Mouse (Mus musculus): ENCODE data around the gene E2f3.

Gene E2f3

DNA sequence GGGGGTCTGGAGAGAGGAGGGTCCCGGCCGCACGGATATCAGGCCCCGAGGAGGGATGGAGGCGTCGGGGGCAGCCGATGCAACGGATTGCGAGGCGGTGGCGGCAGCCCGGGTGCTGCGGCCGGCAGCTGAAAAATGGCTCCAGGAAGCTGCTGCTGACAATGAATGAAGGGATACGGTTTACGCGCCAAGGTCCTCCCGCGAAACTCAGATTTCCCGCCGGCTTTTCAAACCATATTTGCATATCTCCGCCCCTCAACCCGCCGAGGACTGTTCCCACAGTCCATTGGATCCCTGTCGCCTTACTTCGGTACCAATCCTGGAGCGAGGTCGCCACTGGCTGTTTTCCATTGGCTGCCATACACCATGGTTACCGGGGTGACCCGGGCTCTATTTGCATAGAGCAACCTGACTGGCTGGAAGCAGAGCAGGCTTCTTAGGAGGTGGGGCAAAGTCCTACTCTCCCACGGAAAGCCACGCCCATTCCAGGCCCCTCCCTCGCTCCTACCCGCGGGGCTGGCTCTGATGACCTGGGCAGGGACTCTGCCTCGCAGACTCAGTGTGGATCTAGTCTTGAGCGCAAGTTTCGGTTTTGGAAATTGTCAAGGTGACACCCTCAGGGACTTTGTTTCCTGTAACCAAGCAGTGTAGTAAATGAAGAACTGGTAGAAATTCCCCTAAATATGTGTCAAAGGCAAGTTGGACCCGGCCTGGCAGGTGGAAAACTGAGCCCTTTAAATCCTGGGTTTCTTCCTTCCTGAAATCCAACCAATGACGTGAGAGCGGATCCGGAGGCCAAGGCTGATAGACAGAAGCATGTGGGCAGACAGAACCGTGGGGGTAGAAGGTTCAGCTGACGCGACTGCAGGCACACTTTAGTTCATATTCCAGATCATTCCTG lies at the start of gene E2f3:
Gene E2f3, minus strand, starts transcription at position 209 of the 901 bp plus-strand sequence.
- DNase-seq (ENCODE audit: low spot score in 2 of 2) = peak; percentile 99

DNA sequence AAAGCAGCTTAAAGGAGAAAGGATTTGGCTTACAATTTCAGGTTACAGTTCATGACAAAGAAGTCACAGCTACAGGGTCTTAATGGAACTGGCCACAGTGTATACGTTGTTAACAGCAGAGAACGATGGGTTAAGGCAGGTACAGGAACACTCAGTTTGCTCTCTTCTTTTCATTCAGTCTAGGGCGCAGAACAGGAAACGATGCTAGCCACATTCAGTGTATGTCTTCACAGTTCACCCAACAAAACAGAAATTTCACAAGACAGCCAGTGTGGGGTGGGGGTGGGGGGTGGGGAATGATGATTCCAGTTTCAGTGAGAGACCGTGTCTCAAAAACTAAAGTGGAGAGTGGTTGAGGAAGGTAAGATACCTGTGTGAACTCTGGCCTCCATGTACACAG lies 48.7 kb upstream of the E2f3 start:
- no peak for DNase-seq (ENCODE audit: low spot score in 2 of 2)

DNA sequence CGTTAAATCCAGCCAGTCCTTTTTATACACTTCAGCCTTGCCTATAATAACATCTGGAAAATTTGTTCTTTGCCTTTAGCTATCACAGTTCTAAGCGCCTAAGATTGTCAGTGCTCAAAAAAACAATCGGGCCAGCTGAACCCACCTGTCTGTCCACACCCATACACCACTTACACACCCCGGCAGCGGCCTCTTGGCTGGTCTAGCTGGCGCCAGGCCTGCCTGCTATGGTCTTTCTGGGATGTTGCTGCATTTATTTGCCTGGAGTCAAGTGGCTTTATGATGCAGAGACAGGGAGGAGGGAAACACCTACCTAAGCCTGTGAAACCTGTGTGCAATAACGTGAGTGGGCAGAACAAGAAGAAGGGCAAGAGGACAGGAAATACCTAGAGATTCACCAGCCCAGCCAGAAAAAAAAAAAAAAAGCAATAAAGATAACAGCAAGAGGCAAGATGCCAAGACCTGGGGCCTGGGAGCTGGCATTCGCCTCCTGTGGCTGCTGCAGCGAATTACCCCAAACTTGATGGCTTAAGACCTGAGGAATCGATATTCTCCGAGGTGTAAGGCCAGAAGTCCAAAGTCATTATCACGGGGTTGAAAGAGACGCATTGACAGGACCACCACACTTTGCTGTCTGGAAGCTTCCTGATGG lies 45.9 kb upstream of the E2f3 start:
- no peak for DNase-seq (ENCODE audit: low spot score in 2 of 2)

DNA sequence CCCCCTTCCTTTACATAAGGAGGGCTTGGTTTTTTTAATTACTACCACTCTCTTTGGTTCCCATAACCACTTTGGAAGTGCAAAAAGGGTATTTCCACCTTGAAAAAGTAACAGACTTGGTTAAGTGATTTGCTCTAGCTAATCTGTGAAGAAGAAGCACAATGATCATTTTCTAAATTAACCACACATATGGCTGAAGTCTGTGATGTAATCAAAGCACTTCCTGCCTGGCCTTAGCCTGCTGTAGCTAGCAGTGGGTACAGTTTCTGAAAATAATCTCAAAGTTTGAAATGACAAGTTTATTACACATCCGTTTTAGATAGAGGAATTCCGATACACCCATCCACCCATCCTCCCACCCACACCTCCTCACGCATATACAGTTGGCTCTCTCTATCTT lies 42.0 kb upstream of the E2f3 start:
- no peak for DNase-seq (ENCODE audit: low spot score in 2 of 2)

DNA sequence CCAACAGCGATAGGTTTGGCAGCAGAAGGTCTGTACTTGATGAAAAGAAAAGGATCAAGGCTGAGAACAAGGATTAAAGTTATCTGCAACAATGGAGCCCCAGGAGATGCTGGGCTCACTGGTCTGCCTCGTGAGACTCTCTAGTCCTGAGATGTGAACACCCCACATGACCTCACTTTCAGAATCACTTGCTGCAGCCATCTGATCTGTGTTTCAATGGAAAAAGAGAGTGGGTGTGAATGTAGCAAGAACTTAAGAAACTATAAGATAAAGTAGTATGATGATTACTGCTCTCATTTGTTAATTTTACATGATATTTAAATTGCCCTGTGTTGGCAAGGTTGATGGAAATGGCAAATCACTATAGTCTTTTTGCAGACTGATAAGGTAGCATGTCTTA lies 36.6 kb upstream of the E2f3 start:
- DNase-seq (ENCODE audit: low spot score in 2 of 2) = no peak

DNA sequence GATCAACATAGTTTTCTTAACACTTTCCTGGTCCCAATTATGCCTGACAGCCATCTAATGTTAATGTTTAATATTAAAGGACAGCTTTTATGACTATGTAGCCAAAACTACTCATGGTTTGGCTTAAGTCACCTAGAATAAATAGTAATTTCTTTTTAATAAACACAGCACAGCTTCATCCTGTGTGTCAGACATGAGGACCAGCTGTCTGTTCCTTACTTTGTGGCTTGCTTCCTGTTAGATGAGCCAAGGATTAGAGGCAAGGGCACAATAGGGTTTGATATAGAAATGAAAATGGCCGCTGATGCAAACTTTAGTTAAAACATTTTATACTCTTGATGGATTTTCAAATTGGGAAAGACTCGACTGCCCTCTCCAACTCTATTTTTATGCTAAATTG lies 32.7 kb upstream of the E2f3 start:
- no peak for DNase-seq (ENCODE audit: low spot score in 2 of 2)

DNA sequence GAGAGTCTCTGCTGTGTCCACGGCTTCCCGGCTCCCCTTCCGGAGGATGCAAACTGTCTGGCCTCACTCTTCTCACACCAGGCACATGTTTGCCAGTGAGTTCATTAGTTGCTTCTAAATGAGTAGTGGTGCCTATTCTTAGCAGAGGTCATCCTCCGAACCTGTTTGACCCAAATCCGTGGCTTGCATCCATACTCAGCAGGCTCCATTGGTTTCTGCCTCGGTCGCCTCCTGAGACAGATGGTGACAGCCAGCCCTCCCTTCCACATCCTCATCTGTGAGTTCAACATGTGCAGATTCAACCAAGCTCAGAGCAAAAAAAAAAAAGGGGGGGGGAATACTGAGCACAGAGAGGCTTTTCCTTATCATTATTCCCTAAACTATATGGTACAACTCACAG lies 31.7 kb upstream of the E2f3 start:
- DNase-seq (ENCODE audit: low spot score in 2 of 2) = no peak

DNA sequence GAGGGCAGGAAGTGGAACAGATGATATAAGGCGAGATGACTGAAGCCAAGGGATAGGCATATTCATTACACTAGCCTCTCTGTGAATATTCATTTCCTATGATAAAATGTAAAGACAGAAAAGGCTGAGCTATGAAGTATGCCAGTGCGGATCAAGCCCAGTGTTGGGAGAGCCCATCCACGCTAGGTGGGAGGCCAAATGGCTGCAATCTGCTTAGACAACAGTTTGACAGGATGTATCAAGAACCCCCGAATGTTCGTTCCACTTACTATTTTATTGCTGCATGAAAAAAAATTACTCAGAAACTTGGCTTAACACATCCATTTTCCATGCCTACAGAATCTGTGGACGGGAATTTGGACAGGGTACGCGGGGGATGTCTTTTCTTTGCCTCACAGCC lies 28.7 kb upstream of the E2f3 start:
- DNase-seq (ENCODE audit: low spot score in 2 of 2) = no peak

DNA sequence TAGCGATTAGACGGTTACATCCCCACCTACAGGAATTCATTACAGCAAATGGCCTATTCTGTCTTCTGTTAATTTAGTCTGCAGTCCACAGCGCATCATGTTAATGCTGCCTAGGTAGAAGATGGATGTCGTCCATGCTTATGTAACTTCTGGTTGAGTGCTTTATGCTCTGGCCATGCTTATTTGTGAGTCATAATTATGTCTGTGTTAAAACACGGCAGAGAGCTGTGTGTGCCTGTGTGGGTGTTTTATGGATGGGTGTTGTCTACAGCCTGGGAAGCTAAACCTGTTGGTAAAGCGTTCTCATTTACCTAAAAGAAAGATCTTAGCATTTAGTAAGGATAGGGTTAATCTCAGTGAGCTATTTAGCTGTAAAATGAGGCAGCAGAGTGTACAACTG lies 26.4 kb upstream of the E2f3 start:
- DNase-seq (ENCODE audit: low spot score in 2 of 2) = no peak

DNA sequence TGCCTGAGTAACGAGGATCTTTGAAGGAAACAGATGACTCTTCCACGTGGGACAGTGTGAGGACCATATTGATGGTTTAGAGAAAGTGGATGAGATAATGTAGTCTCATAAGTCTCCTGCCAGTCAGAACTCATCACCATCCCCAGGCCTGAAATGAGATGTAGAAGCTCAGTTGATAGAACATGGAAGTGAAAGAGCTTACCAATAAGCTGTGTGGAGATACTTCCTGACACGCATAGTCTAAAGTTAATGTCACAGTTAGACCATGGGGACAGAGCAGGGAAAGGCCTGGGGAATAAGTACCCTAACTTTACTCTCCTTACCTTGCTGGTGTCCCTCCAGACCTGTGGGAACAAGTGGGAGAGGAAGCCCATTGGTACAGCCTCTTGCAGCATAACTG lies 22.9 kb upstream of the E2f3 start:
- DNase-seq (ENCODE audit: low spot score in 2 of 2) = no peak

DNA sequence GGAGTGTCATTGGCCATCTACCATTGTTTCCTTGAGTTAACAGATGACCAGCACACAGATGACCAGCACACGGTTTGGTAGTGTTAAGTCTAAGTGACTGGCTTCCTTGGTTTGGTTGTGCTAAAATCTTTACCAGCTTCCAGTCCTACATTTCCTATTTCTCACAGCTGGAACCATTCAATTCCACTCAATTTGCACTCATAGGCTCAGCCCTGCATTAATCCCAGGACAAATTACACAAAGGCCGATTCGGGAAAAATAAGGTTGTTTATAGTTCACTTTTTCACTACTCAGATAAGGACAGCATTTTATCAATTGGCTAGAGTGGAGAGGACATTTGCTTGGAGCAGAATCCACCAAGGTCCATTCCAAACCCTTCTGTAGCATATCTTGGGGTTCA lies 19.6 kb upstream of the E2f3 start:
- no peak for DNase-seq (ENCODE audit: low spot score in 2 of 2)

DNA sequence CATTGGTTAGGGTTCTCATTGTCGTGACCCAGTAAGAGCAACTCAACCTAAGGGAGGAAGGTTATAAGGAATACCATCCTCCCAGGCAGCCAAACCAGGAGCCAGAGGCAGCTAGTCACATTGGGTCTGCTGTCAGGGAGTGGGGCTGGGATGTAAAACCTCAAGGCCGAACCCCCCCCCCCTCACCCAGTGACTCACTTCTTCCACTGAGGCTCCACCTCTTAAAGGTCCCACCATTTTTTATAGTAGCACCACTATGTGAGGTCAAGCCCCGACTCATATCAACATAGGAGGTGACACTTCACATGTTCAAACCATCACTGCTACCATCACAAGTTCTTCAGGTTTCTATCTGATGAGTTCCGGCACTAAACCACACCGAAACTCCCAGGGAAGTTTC lies 19.0 kb upstream of the E2f3 start:
- DNase-seq (ENCODE audit: low spot score in 2 of 2) = no peak

DNA sequence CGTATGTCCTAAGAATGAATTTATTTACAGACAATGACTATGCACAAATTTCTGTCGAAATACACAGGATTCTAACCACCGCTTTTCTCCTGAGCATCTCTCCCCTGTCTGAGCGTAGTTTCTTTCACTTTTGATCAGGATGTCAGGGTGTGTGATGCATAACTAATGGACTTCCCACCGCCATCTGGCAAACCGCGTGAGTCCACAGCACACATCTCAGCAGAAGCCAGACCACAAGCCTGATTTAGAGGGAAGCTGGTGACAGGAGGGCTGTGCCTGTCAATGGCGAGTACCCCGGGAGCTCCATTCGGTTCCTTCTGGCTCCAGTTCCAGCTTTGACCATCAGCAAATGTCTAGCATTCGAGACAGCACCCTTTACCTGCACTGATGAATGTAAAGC lies 17.3 kb upstream of the E2f3 start:
- DNase-seq (ENCODE audit: low spot score in 2 of 2) = no peak

DNA sequence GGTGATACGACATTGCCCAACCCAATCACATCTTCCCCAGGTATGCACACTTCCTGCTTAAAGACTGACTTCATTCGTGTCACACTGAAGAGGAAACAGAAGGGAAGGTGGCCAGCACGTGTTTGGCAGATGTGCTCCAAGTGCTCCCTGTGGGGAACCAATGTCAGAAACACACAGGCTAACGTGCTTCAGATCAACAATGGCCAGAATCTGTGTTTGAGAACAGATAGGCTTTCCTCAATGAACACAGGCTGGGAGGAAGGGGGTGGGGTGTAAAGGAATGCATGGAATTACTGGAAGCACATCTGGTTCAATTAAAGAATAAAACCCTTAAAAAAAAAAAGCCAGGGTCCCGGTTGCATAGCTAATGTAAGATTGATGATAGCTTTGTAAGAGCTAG lies 15.2 kb upstream of the E2f3 start:
- DNase-seq (ENCODE audit: low spot score in 2 of 2) = no peak

DNA sequence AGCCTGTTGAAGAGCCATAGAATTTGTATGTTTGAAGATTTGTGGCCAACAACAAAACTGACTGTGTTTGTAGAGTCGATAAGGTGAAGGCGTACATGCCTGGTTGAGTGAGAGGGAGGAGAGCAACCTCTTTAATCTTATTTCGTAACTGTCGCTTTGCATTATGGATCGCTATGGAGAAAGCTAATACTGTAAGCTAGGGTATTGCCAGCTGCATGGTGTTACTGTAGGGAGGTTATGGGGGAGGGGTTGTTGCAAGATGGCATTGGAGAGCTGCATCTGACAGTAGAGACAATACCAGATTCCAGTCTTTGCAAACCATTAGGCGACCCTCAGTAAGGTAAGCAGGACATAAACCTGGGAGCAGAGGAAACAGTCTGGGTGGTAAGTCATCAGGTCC lies 2.1 kb upstream of the E2f3 start:
- peak in 1 of 2 experiments; percentile 12 for DNase-seq (ENCODE audit: low spot score in 2 of 2)

DNA sequence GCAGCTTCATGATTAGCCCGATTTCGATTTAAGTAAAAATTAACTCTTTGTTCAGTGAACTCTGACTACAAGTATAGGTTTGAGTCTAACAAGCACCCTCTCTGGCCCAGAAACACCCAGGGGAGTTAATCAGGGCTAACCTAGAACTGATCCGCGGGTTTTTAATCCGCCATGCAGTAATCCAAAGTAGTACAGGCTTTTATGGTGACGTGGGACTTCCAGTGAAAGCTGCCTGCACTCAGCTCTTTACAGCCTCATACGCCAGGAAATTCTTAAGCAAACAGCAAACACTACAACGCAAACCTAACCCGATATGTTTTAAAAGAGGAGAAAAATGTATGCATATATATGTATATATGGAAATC lies 875 bp upstream of the E2f3 start:
- DNase-seq (ENCODE audit: low spot score in 2 of 2) = peak in 1 of 2 experiments; percentile 43

DNA sequence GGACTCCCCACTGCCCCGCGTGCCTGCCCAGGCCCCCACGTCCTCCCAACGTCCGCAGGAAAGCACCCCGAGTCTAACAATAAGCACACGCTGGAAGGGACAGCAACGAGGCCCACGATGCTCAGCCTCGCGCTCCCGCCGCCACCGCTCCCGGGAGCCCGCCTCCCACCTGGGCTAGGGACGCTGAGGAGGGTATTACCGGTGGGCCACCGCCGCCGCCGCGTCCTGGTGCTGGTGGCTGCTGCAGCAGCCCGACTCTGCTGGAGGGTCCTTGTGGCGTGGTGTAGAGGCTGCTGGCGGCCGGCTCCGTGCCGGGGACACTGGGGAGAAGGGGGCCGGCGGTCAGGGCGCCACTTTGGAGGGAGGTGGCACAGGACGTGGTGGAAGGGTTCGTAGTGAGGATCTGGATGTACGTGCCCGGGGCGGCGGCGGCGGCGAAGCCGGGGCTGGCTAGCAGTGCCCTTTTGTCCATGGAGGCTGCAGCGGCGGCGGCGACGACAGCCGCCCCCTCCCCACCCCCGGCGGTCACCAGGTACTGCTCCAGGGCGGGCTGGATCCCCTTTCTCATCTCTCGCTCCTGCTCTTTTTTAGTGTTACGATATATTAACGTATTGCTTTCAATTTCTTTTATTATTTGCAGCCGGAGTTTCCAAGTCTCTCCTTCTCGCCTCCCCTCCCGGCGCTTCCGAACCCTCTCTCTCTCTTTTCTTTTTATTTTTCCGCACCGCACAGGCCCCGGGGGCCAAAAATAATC lies 585 bp downstream of the E2f3 start:
- DNase-seq (ENCODE audit: low spot score in 2 of 2) = peak in 1 of 2 experiments; percentile 22

DNA sequence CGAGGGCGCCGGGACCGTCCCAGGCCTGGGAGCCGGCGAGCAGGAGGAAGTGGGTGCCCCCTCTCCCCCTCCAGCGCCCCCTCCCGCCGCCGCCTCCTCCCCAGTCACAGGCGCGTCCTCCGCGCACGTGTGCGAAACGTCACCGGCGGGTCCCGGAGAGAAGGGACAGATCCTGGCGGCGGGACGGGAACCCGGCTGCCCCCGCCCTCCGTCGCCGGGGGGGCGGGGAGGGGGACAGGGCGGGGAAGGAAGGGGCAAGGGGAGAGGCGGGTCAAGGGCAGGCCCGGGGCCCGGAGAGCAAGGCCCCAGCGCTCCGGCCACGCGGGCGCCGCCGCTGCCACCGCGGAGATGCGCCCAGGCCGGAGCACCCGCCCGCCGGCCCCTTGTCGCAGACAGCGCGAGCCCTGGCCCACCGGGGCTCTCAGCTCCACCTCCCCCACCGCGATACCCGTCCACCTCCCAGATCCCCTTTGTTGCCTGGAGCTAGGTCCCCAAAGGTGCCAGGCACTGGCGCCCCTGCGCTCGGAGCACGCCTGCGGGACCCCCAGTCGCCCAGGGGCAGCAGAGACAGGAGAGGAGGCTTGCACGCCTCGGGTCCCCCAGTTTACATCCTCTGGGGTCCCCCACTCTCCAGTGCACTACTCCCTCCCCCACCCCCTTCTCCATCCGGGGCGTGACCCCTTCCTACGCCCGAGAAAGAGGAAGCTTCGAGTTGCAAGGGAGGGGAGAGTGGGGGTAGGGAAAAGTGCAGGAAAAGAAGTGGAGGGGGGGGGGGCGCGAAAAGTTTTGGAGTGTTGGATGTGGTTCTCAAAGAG lies 1.4 kb downstream of the E2f3 start:
- DNase-seq (ENCODE audit: low spot score in 2 of 2) = peak; percentile 77 to 82

DNA sequence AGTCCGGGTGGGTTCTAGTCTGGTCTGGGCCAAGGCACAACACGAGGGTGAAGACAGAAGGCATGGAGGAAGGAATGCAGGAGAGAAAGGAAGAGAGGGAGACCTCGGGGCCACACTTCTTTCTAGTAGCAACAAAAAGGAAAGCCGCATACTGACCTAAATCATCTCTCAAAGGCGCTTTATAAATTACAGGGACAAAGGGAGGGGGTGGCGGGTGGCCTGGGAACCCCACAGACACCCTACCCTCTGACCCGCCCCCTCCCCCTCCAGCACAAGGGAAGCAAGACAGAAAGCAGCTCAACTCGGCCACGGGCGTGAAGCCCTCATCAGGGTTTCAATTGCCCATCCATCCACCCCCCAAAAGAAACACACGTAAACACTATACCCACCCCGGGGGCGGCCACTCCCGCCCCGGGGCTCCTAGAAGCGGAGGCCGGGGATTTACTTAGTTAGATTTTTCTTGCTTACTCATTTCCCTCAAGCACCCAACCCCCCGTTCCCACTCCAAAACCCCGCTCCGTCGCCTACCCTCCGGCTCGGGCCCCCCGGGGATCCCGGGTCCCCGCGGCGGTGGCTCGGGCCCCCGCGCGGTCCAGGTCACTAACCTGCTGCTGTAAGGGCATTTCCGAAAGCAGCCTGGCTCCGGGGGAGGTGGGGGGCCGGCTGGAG lies 2.2 kb downstream of the E2f3 start:
- peak in 1 of 2 experiments; percentile 26 for DNase-seq (ENCODE audit: low spot score in 2 of 2)

DNA sequence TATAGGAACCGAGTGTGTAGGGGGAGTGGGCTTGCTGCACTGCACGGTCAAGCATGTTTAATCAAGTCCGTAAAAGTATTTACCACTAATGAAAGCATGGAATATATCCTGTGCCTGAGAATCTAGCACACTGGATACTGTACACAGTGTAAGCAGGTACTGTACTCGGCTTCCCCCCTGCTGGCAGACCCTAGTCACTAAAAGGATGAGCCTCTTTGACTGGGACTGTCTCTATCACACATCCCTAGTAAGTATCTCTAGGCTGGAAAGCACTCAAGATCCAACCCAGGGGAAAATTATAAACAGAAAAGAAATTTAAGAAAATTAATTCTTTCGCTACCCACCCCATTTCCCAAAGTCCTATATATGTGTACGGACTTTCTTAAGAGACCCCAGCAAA lies 2.8 kb downstream of the E2f3 start:
- no peak for DNase-seq (ENCODE audit: low spot score in 2 of 2)

DNA sequence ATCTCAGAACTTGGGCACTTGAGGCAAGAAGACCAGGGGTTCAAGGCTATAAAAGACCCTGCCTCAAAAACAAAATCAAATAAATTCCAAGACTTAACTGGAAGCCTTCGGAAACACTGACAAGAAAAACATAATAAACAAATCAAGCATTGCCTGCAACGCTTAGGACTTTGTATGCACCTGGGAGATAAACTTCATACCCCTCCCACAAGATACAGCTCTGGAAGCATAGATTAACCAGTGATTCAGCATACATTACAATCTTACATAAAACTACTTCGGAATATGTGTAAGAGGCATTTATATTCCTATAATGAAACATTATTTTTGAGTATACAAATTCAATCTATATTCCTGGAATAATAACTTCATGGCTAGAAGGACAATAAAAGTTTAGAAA lies 3.5 kb downstream of the E2f3 start:
- no peak for DNase-seq (ENCODE audit: low spot score in 2 of 2)
